Mouse (Mus musculus) embryonic facial prominence, embryonic 10.5 days (tissue): Measurements from ENCODE around the gene Hnrnph1. TPM values are rescaled to one million over a fixed set of nuclear protein-coding genes. Genes with fewer than 3 reads are reported as not detected.

Source experiments
- DNase-seq: peaks from one replicate; pipeline ENCODE4 v3.0.0-alpha.2; 2017; ENCODE audit warnings: low spot score
- H3K27ac ChIP-seq: fragments of 300-500 bp; sonication (generic); replicated peaks from 2 replicates; pipeline ENCODE4 v1.5.1; 2016; ENCODE audit warnings: mild to moderate bottlenecking
- H3K27me3 ChIP-seq: fragments of 300-500 bp; sonication (generic); replicated peaks from 2 replicates; pipeline ENCODE4 v1.6.1; 2016; ENCODE audit warnings: low read depth, mild to moderate bottlenecking; ENCODE audit not compliant: poor library complexity, severe bottlenecking
- H3K36me3 ChIP-seq: fragments of 300-500 bp; sonication (generic); replicated peaks from 2 replicates; pipeline ENCODE4 v1.6.1; 2016; ENCODE audit warnings: mild to moderate bottlenecking, moderate library complexity
- H3K4me1 ChIP-seq: fragments of 300-500 bp; sonication (generic); 2 replicates; pipeline ENCODE4 v1.6.1; 2016
- H3K4me3 ChIP-seq: fragments of 300-500 bp; sonication (generic); 2 replicates; pipeline ENCODE4 v1.5.1; 2016; ENCODE audit warnings: mild to moderate bottlenecking, moderate library complexity
- H3K9me3 ChIP-seq: fragments of 300-500 bp; sonication (generic); 2 replicates; pipeline ENCODE4 v1.6.1; 2016; ENCODE audit warnings: mild to moderate bottlenecking
- WGBS: fragments of 180-500 bp; shearing (Covaris S2); methylation state at CpG from one replicate; pipeline ENCODE4 v1.1.7; 2016; 5-methylcytosine and 5-hydroxymethylcytosine counted together
- polyA plus RNA-seq: library from polyadenylated mRNA; unstranded; fragments of >200 nt; fragmentation: Nextera tagmentation; extraction: Ambion mirVana; gene quantifications from 2 replicates; pipeline ENCODE4 v1.2.1, GENCODE M21; 2016

Gene Hnrnph1
- polyA plus RNA-seq, 1 experiment from 2014 or later, result 611 TPM

GRCm38 (mm10) chr11:50375421-50375820, 1.4 kb upstream of the Hnrnph1 start:
- peaks cover 35% of the 10 kb centered on the region for H3K4me1 ChIP-seq
- no peak overlapping the region for H3K27ac ChIP-seq
- no peak overlapping the region for H3K4me3 ChIP-seq
- peaks cover 6% of the 10 kb centered on the region for H3K27me3 ChIP-seq
- DNase-seq, result no peak
- WGBS, result 76% methylated on average over 5 of the region's 5 CpGs
- H3K9me3 ChIP-seq, result no peaks in the 10 kb centered on the region
- H3K36me3 ChIP-seq, result peaks cover 22% of the 10 kb centered on the region

- Histone ChIP-seq H3K9me3 (no peaks in the 10 kb centered on the region), H3K27me3 (peaks cover 6% of the 10 kb centered on the region), H3K36me3 (peaks cover 29% of the 10 kb centered on the region), H3K27ac (peak overlapping the region; percentile 100), H3K4me1 (peaks cover 37% of the 10 kb centered on the region), H3K4me3 (peak overlapping the region; percentile 98)
- 25% methylated on average over 10 of the region's 10 CpGs for WGBS
- DNase-seq, result no peak
Measured at GRCm38 (mm10) chr11:50376156-50376790, 517 bp upstream of the Hnrnph1 start.

- Histone ChIP-seq H3K36me3 (peaks cover 47% of the 10 kb centered on the region), H3K27ac (peak overlapping the region; percentile 100), H3K4me3 (peak overlapping the region; percentile 98), H3K9me3 (no peaks in the 10 kb centered on the region), H3K4me1 (peaks cover 32% of the 10 kb centered on the region), H3K27me3 (peaks cover 6% of the 10 kb centered on the region)
- DNase-seq, result peak; percentile 91
- under 1% methylated on average over 71 of the region's 71 CpGs for WGBS
Measured at GRCm38 (mm10) chr11:50377892-50378684, 1.3 kb downstream of the Hnrnph1 start.

GRCm38 (mm10) chr11:50379023-50379752, 2.4 kb downstream of the Hnrnph1 start:
- peaks cover 58% of the 10 kb centered on the region for H3K36me3 ChIP-seq
- DNase-seq, result no peak
- peak overlapping the region; percentile 98 for H3K4me3 ChIP-seq
- no peak overlapping the region for H3K27ac ChIP-seq
- H3K4me1 ChIP-seq, result peaks cover 32% of the 10 kb centered on the region
- WGBS, result 71% methylated on average over 12 of the region's 12 CpGs
- peaks cover 6% of the 10 kb centered on the region for H3K27me3 ChIP-seq
- no peaks in the 10 kb centered on the region for H3K9me3 ChIP-seq

GRCm38 (mm10) chr11:50381311-50381710, 4.5 kb downstream of the Hnrnph1 start:
- 72% methylated on average over 4 of the region's 4 CpGs for WGBS
- peak overlapping the region; percentile 98 for H3K4me3 ChIP-seq
- no peak for DNase-seq
- H3K9me3 ChIP-seq, result no peaks in the 10 kb centered on the region
- no peak overlapping the region for H3K27ac ChIP-seq
- H3K36me3 ChIP-seq, result peaks cover 79% of the 10 kb centered on the region
- H3K4me1 ChIP-seq, result peaks cover 28% of the 10 kb centered on the region
- no peaks in the 10 kb centered on the region for H3K27me3 ChIP-seq

GRCm38 (mm10) chr11:50387167-50387679, 10.4 kb downstream of the Hnrnph1 start:
- H3K36me3 ChIP-seq, result peaks cover 97% of the 10 kb centered on the region
- H3K27me3 ChIP-seq, result no peaks in the 10 kb centered on the region
- WGBS, result 85% methylated on average over 3 of the region's 3 CpGs
- H3K4me3 ChIP-seq, result no peak overlapping the region
- no peaks in the 10 kb centered on the region for H3K9me3 ChIP-seq
- no peak for DNase-seq
- H3K27ac ChIP-seq, result no peak overlapping the region
- H3K4me1 ChIP-seq, result no peaks in the 10 kb centered on the region

GRCm38 (mm10) chr11:50387697-50388096, 10.9 kb downstream of the Hnrnph1 start:
- H3K4me1 ChIP-seq, result no peaks in the 10 kb centered on the region
- no peaks in the 10 kb centered on the region for H3K27me3 ChIP-seq
- no peak overlapping the region for H3K4me3 ChIP-seq
- 91% methylated on average over 4 of the region's 4 CpGs for WGBS
- H3K27ac ChIP-seq, result no peak overlapping the region
- H3K9me3 ChIP-seq, result no peaks in the 10 kb centered on the region
- DNase-seq, result no peak
- peaks cover 96% of the 10 kb centered on the region for H3K36me3 ChIP-seq

GRCm38 (mm10) chr11:50388217-50388929, 11.6 kb downstream of the Hnrnph1 start:
- no peaks in the 10 kb centered on the region for H3K9me3 ChIP-seq
- H3K36me3 ChIP-seq, result peaks cover 96% of the 10 kb centered on the region
- DNase-seq, result no peak
- 97% methylated on average over 3 of the region's 3 CpGs for WGBS
- no peak overlapping the region for H3K27ac ChIP-seq
- H3K4me1 ChIP-seq, result no peaks in the 10 kb centered on the region
- no peak overlapping the region for H3K4me3 ChIP-seq
- no peaks in the 10 kb centered on the region for H3K27me3 ChIP-seq

GRCm38 (mm10) chr11:50389011-50389410, 12.2 kb downstream of the Hnrnph1 start:
- WGBS, result 77% methylated on average over 3 of the region's 3 CpGs
- H3K4me3 ChIP-seq, result no peak overlapping the region
- no peak for DNase-seq
- H3K27me3 ChIP-seq, result no peaks in the 10 kb centered on the region
- peaks cover 96% of the 10 kb centered on the region for H3K36me3 ChIP-seq
- H3K27ac ChIP-seq, result no peak overlapping the region
- no peaks in the 10 kb centered on the region for H3K4me1 ChIP-seq
- no peaks in the 10 kb centered on the region for H3K9me3 ChIP-seq

GRCm38 (mm10) chr11:50389616-50390015, 12.8 kb downstream of the Hnrnph1 start:
- H3K27me3 ChIP-seq, result no peaks in the 10 kb centered on the region
- no peaks in the 10 kb centered on the region for H3K9me3 ChIP-seq
- DNase-seq, result no peak
- WGBS, result 80% methylated on average over 5 of the region's 5 CpGs
- no peaks in the 10 kb centered on the region for H3K4me1 ChIP-seq
- H3K27ac ChIP-seq, result no peak overlapping the region
- H3K36me3 ChIP-seq, result peaks cover 96% of the 10 kb centered on the region
- no peak overlapping the region for H3K4me3 ChIP-seq

GRCm38 (mm10) chr11:50391272-50391960, 14.6 kb downstream of the Hnrnph1 start:
- DNase-seq, result no peak
- H3K27me3 ChIP-seq, result no peaks in the 10 kb centered on the region
- WGBS, result 81% methylated on average over 4 of the region's 4 CpGs
- H3K9me3 ChIP-seq, result no peaks in the 10 kb centered on the region
- no peaks in the 10 kb centered on the region for H3K4me1 ChIP-seq
- no peak overlapping the region for H3K4me3 ChIP-seq
- H3K36me3 ChIP-seq, result peaks cover 89% of the 10 kb centered on the region
- H3K27ac ChIP-seq, result no peak overlapping the region
